Mouse (Mus musculus): ENCODE measurements around the gene Olfml2a. TPM values are rescaled to one million over a fixed set of nuclear protein-coding genes. Genes with fewer than 3 reads are reported as not detected.
A peak's percentile ranks its signal among the peaks of the same experiment; 100 is the strongest.

The Olfml2a gene
- total RNA-seq, 2 experiments from 2014 or later: 0.09 to 0.58 TPM

GRCm38 (mm10) chr2:38936721-38937378, 5.1 kb downstream of the Olfml2a start:
- no peak for ATAC-seq (replicated peaks; ENCODE audit: low FRiP score, poor library complexity, severe bottlenecking)

GRCm38 (mm10) chr2:38937396-38937795, 5.6 kb downstream of the Olfml2a start:
- ATAC-seq (replicated peaks; ENCODE audit: low FRiP score, poor library complexity, severe bottlenecking): no peak

- ATAC-seq (replicated peaks; ENCODE audit: low FRiP score, poor library complexity, severe bottlenecking): no peak; the same call in 1 of the 2 replicates
Observed at GRCm38 (mm10) chr2:38938007-38938406, 6.2 kb downstream of the Olfml2a start.

GRCm38 (mm10) chr2:38939047-38939446, 7.3 kb downstream of the Olfml2a start:
- ATAC-seq (replicated peaks; ENCODE audit: low FRiP score, poor library complexity, severe bottlenecking): no peak

DNA sequence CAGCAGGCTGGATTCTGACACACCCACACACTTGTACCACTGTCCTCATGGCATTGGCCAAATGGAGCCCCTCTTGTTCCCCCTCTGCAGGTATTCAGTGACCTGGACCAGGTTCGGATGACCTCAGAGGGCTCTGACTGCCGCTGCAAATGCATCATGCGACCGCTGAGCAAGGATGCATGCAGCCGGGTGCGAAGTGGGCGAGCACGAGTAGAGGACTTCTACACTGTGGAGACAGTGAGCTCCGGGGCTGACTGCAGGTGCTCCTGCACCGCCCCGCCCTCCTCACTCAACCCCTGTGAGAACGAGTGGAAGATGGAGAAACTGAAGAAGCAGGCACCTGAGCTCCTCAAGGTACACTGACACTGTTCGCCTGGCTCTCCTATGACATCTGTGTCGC, 9.6 kb downstream of the Olfml2a start:
- no peak; the same call in 1 of the 2 replicates for ATAC-seq (replicated peaks; ENCODE audit: low FRiP score, poor library complexity, severe bottlenecking)

- no peak for ATAC-seq (replicated peaks; ENCODE audit: low FRiP score, poor library complexity, severe bottlenecking)
Observed at GRCm38 (mm10) chr2:38941898-38942297, 10.1 kb downstream of the Olfml2a start.

GRCm38 (mm10) chr2:38943161-38943560, 11.4 kb downstream of the Olfml2a start:
- ATAC-seq (replicated peaks; ENCODE audit: low FRiP score, poor library complexity, severe bottlenecking): no peak

DNA sequence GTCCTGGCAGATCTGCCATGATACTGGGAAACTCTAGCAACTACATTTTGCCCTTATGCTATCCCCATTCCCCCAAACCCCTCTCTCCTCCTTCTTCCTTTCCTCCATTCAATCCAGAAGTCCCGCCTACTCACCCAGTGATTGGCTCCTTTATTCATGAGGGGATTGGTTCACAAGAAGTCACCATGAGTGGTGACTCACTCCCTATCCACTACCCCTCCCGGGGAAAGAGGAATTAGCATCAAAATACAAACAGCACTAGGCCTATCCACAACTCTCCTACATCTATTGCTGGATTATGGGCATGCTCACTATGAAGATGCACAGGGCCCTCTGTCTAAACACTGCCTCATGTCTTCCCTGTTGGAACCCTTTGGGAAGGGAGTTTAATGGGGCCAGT, 12.2 kb downstream of the Olfml2a start:
- no peak for ATAC-seq (replicated peaks; ENCODE audit: low FRiP score, poor library complexity, severe bottlenecking)

- no peak for ATAC-seq (replicated peaks; ENCODE audit: low FRiP score, poor library complexity, severe bottlenecking)
Observed at GRCm38 (mm10) chr2:38944460-38945161, 12.8 kb downstream of the Olfml2a start.

DNA sequence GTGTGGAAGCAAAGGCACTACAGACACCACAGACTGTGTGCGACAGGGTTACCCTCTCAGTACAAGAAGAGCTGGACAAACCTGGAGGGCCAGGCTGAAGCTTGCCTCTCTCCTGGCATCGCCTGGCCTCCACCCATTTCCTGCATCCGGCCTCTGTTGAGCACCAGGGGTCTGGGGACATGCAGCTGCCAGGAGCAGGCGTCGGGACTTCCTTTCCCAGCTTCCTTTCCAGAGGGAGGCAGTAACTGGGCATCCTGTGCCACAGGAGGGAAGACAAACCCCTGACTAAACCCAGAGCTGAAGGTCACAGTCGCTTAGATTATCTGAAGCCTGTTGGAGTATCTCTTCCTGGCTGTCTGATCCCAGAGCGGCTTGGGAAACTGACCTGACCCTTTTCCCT, 15.8 kb downstream of the Olfml2a start:
- ATAC-seq (replicated peaks; ENCODE audit: low FRiP score, poor library complexity, severe bottlenecking): no peak

- ATAC-seq (replicated peaks; ENCODE audit: low FRiP score, poor library complexity, severe bottlenecking): peak; percentile 66
Observed at GRCm38 (mm10) chr2:38950281-38950719, 18.5 kb downstream of the Olfml2a start.

GRCm38 (mm10) chr2:38953152-38953883, 21.5 kb downstream of the Olfml2a start:
- ATAC-seq (replicated peaks; ENCODE audit: low FRiP score, poor library complexity, severe bottlenecking): no peak

DNA sequence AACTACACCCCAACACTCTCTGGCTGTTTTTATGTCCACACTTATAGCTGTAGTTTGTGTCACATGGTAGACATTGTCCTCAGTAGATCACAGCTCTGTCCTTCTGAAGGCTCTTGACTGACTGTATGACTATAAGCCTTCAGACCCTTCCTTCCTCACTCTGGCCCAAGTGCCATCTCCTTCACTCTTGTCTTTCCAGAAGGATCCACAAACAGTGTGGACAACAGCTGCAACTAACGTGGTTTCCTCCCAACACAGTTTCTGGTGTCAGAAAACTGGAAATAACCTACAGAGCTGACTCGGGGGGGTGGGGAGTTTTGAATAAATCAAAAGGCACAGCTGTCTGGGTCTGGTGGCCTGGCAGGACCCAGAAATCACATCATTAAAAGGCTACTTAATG, 24.3 kb downstream of the Olfml2a start:
- ATAC-seq (replicated peaks; ENCODE audit: low FRiP score, poor library complexity, severe bottlenecking): no peak

GRCm38 (mm10) chr2:38957671-38958223, 26.0 kb downstream of the Olfml2a start:
- ATAC-seq (replicated peaks; ENCODE audit: low FRiP score, poor library complexity, severe bottlenecking): no peak

DNA sequence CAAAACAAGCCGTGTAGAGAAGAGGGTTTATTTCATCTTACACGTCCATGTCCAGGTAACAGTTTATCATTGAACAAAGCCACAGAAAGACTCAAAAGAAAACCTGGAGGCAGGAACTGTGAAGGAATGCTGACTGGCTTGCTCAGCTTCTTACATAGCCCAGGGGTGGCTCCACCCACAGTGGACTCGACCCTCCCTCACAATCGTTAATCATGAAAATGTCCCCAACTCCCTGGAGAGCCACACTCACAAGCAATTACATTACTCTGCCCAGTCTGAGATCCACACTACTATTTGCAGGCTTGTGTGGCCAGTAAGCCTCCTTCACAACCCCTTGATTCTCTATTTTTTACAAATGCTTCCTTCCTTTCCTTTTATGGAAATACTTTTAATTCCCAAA, 32.4 kb downstream of the Olfml2a start:
- ATAC-seq (replicated peaks; ENCODE audit: low FRiP score, poor library complexity, severe bottlenecking): no peak

- ATAC-seq (replicated peaks; ENCODE audit: low FRiP score, poor library complexity, severe bottlenecking): no peak; the same call in 1 of the 2 replicates
Observed at GRCm38 (mm10) chr2:38969650-38970049, 37.9 kb downstream of the Olfml2a start.

DNA sequence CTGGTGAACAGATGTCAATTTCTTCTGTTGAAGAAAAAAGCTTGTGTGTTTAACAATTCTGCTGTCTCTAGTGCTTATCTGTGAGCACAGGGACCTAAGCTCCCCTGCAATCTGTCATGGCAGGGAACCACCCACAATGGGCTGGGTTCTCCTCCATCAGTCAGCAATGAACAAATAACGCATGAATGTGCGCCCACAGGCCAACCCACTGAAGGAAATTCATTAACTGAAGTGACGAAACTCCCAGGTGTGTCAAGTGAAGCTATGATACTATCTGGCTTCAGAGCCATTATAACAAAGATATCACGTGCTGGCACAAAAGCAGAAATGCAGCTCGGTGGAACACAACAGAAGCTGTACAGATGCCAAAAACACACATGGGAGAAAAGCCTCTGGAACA, 38.3 kb downstream of the Olfml2a start:
- ATAC-seq (replicated peaks; ENCODE audit: low FRiP score, poor library complexity, severe bottlenecking): peak; percentile 85

- ATAC-seq (replicated peaks; ENCODE audit: low FRiP score, poor library complexity, severe bottlenecking): no peak
Observed at GRCm38 (mm10) chr2:38973223-38973622, 41.4 kb downstream of the Olfml2a start.

GRCm38 (mm10) chr2:38973701-38974100, 41.9 kb downstream of the Olfml2a start:
- no peak for ATAC-seq (replicated peaks; ENCODE audit: low FRiP score, poor library complexity, severe bottlenecking)

DNA sequence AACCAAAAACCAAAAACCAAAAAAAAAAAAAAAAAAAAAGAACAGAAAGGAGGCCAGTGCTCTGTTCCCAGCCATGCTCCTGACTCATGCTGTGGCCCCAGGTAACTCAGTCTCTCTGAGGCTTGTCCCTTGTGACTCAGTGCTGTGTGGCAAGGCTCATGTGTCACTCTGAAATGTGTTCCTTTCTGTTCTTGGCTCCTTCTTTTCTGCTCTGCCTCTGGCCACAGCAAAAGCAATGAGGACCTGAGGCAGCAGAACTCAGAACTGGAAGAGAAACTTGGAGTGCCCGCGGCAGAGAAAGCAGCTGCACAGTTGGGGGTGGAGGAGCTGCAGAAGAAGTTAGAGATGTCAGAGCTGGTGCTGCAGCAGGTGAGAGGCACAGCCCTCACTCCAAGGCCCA, 42.4 kb downstream of the Olfml2a start:
- ATAC-seq (replicated peaks; ENCODE audit: low FRiP score, poor library complexity, severe bottlenecking): no peak
